Comparison of ENCODE assay signal across 6 mouse cellular contexts in the genomic region with DNA sequence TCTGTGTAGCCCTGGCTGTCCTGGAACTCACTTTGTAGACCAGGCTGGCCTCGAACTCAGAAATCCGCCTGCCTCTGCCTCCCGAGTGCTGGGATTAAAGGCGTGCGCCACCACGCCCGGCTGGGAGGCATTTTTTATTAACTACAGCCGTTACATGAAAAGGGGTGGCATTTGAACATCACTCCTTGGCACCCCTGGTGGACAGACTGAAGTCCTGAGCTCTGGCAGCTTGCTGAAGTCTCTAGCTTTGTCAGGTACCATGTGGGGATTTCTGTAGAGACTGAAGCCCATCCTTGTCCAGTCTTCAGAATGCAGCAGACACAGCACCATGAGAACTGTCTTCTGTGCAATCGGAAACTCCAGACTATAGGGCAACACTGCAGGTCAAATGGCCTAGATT. TPM values are rescaled to one million over a fixed set of nuclear protein-coding genes. Genes with fewer than 3 reads are reported as not detected.
A peak's percentile ranks its signal among the peaks of the same experiment; 100 is the strongest.
DNase-seq lines count a peak whose midpoint lies in the region; ATAC-seq and TF ChIP-seq lines count a peak whose summit lies in the region.
"Not testable (repeated sequence)": the region's sequence is repeated elsewhere in the genome, so short reads cannot be mapped to it uniquely, and the experiment has no call there.

No protein-coding gene starts in this region.

- H3K9ac ChIP-seq in hindbrain, postnatal 0 days (replicated peaks; ENCODE audit: low read length); lung, embryonic 14.5 days; stomach, postnatal 0 days (ENCODE audit: low read length): not testable (repeated sequence)

- not testable (repeated sequence) for H3K4me2 ChIP-seq in hindbrain, postnatal 0 days (ENCODE audit: low read depth, low read length); lung, embryonic 14.5 days; stomach, postnatal 0 days (replicated peaks; ENCODE audit: low read depth)

- DNase-seq in A20 (ENCODE audit: low read depth, low spot score): peak; percentile 22
- DNase-seq in ES-CJ7 (ENCODE audit: low read depth, low spot score): peak; percentile 49
- DNase-seq in ZHBTc4 (ENCODE audit: low read depth, low spot score): peak; percentile 58
- not testable (repeated sequence) for DNase-seq in hindbrain, postnatal 0 days (ENCODE audit: low spot score); lung, embryonic 14.5 days; stomach, postnatal 0 days (ENCODE audit: low spot score)

- TF ChIP-seq CTCF in hindbrain, postnatal 0 days (IDR thresholded peaks at IDR 0.05; ENCODE audit: low read depth): 0 out of 2 replicates have a peak, but pooled peaks have one; percentile 2
- 0 out of 2 replicates have a peak, but pooled peaks have one; percentile 5 for TF ChIP-seq CTCF in lung, embryonic 14.5 days (IDR thresholded peaks at IDR 0.05; ENCODE audit: low read depth)
- peak; percentile 14; the same call in 1 of the 2 replicates for TF ChIP-seq CTCF in stomach, postnatal 0 days (IDR thresholded peaks at IDR 0.05; ENCODE audit: low read depth)

- H3K36me3 ChIP-seq in hindbrain, postnatal 0 days (ENCODE audit: insufficient read depth, low read length); lung, embryonic 14.5 days (ENCODE audit: insufficient read depth); stomach, postnatal 0 days (ENCODE audit: control insufficient read depth, insufficient read depth, low read length): not testable (repeated sequence)

- ATAC-seq in hindbrain, postnatal 0 days; lung, embryonic 14.5 days (ENCODE audit: insufficient read depth); stomach, postnatal 0 days (ENCODE audit: low FRiP score, low TSS enrichment): not testable (repeated sequence)

- not testable (repeated sequence) for H3K9me3 ChIP-seq in hindbrain, postnatal 0 days (ENCODE audit: low read length); lung, embryonic 14.5 days (ENCODE audit: low read depth, low read length); stomach, postnatal 0 days (ENCODE audit: control insufficient read depth, low read length)

- not testable (repeated sequence) for H3K4me1 ChIP-seq in hindbrain, postnatal 0 days (ENCODE audit: insufficient read depth, low read length); lung, embryonic 14.5 days (ENCODE audit: insufficient read depth); stomach, postnatal 0 days (replicated peaks; ENCODE audit: control insufficient read depth, insufficient read depth)

- WGBS in hindbrain, postnatal 0 days: 90% methylated on average over 9 of the region's 9 CpGs
- WGBS in lung, embryonic 14.5 days: 91% methylated on average over 9 of the region's 9 CpGs
- 89% methylated on average over 9 of the region's 9 CpGs for WGBS in stomach, postnatal 0 days

- not testable (repeated sequence) for TF ChIP-seq EP300 in stomach, postnatal 0 days (optimal IDR thresholded peaks at IDR 0.05)

- H3K27ac ChIP-seq in hindbrain, postnatal 0 days; lung, embryonic 14.5 days (ENCODE audit: low read depth); stomach, postnatal 0 days (replicated peaks): not testable (repeated sequence)

- not testable (repeated sequence) for H3K4me3 ChIP-seq in hindbrain, postnatal 0 days (ENCODE audit: low read length); lung, embryonic 14.5 days (ENCODE audit: low read depth, low read length); stomach, postnatal 0 days (ENCODE audit: low read depth, low read length)

- H3K27me3 ChIP-seq in hindbrain, postnatal 0 days (ENCODE audit: insufficient read depth, low read length); lung, embryonic 14.5 days (ENCODE audit: insufficient read depth, low read length); stomach, postnatal 0 days (ENCODE audit: control insufficient read depth, insufficient read depth, low read length): not testable (repeated sequence)

RNA-seq across cellular contexts. Expression of a gene that starts 24.2 kb away (rescaled TPM):
- 4.2 and 4.4 TPM in 2 replicates for total RNA-seq in hindbrain, postnatal 0 days (2014; rRNA removed)
- 10.4 and 11.7 TPM in 2 replicates for polyA plus RNA-seq in hindbrain, postnatal 0 days (2015; fragmentation: Nextera tagmentation; extraction: Ambion mirVana)
- 15.0 TPM in 2 replicates for polyA plus RNA-seq in lung, embryonic 14.5 days (2014; fragmentation: Nextera tagmentation; extraction: Ambion mirVana)
- polyA plus RNA-seq in stomach, postnatal 0 days (2015; fragmentation: Nextera tagmentation; extraction: Ambion mirVana): 7.4 and 7.6 TPM in 2 replicates

RNA-seq across cellular contexts. Expression of a gene that starts 24.2 kb away (rescaled TPM):
- 16.9 and 19.0 TPM in 2 replicates for total RNA-seq in hindbrain, postnatal 0 days (2014; rRNA removed)
- 20.1 and 20.7 TPM in 2 replicates for polyA plus RNA-seq in hindbrain, postnatal 0 days (2015; fragmentation: Nextera tagmentation; extraction: Ambion mirVana)
- 24.1 and 26.3 TPM in 2 replicates for polyA plus RNA-seq in lung, embryonic 14.5 days (2014; fragmentation: Nextera tagmentation; extraction: Ambion mirVana)
- 13.2 and 13.4 TPM in 2 replicates for polyA plus RNA-seq in stomach, postnatal 0 days (2015; fragmentation: Nextera tagmentation; extraction: Ambion mirVana)
